Mouse (Mus musculus) spleen, adult 2 months (tissue): ENCODE results near the gene Ifna7.

Experiments
- CTCF ChIP-seq: fragments of 200-500 bp; IDR thresholded peaks from 2 replicates; pipeline ENCODE4 v1.5.1; 2011; ENCODE audit warnings: mild to moderate bottlenecking, inconsistent platforms; ENCODE audit not compliant: insufficient read depth, insufficient read length, insufficient replicate concordance; ENCODE audit errors: extremely low read depth
- POLR2A ChIP-seq: fragments of 200-500 bp; IDR thresholded peaks from 2 replicates; pipeline ENCODE4 v1.6.1; 2011; ENCODE audit warnings: low read depth, low read length, inconsistent platforms

GRCm38 (mm10) chr4:88819659-88820058 is 3.6 kb downstream of the Ifna7 start, which contains the start of gene Ifna11:
- TF ChIP-seq CTCF (no peak), POLR2A (no peak)
